ENCODE assay signal across 11 mouse cellular contexts in genomic region chr3:146009859-146010645, GRCm38 (mm10). TPM values are rescaled to one million over a fixed set of nuclear protein-coding genes. Genes with fewer than 3 reads are reported as not detected.
DNase-seq lines count a peak whose midpoint lies in the region; ATAC-seq and TF ChIP-seq lines count a peak whose summit lies in the region.
"Had no signal": no experiment of that assay in that cellular context is flagged by ENCODE, and none has a peak within 500 bp of the region (broad histone marks: within the 10 kb centered on the region; RNA-seq: fewer than 3 reads in every experiment).

No protein-coding gene starts in this region.

- H3K36me3 ChIP-seq in embryonic facial prominence, embryonic 15.5 days = peaks cover 27% of the 10 kb centered on the region
- no peaks in the 10 kb centered on the region for H3K36me3 ChIP-seq in midbrain, embryonic 15.5 days (replicated peaks)

- WGBS in embryonic facial prominence, embryonic 15.5 days = 26% methylated on average over 20 of the region's 20 CpGs
- 74% methylated on average over 19 of the region's 20 CpGs for WGBS in midbrain, embryonic 15.5 days

- ATAC-seq in embryonic facial prominence, embryonic 15.5 days (ENCODE audit: insufficient number of reproducible peaks, low FRiP score, low TSS enrichment, low read depth) = peak; percentile 82
- no peak for ATAC-seq in midbrain, embryonic 15.5 days (replicated peaks)
- ATAC-seq: midbrain, embryonic 13.5 days had no signal

- H3K27ac ChIP-seq in gastrocnemius, adult 2 months = peak overlapping the region; percentile 57
- peak overlapping the region; percentile 61 for H3K27ac ChIP-seq in embryonic facial prominence, embryonic 15.5 days (replicated peaks)
- H3K27ac ChIP-seq in midbrain, embryonic 15.5 days = no peak overlapping the region
- H3K27ac ChIP-seq: midbrain, embryonic 13.5 days had no signal

- H3K9me3 ChIP-seq in embryonic facial prominence, embryonic 15.5 days (replicated peaks) = no peaks in the 10 kb centered on the region
- no peaks in the 10 kb centered on the region for H3K9me3 ChIP-seq in midbrain, embryonic 15.5 days
- H3K9me3 ChIP-seq: midbrain, embryonic 13.5 days had no signal

- intact Hi-C loops in gastrocnemius, adult 2 months (cut with DNase I) = no loop called here
- intact Hi-C loops in left cerebral cortex, postnatal 4 days (cut with DNase I) = no loop called here

- no peak overlapping the region for H3K9ac ChIP-seq in embryonic facial prominence, embryonic 15.5 days
- no peak overlapping the region for H3K9ac ChIP-seq in midbrain, embryonic 15.5 days
- H3K9ac ChIP-seq: midbrain, embryonic 13.5 days had no signal

- H3K4me3 ChIP-seq in gastrocnemius, adult 2 months = peak overlapping the region; percentile 63
- 0 out of 2 replicates have a peak overlapping the region, but pooled peaks have one; percentile 0 for H3K4me3 ChIP-seq in embryonic facial prominence, embryonic 15.5 days (replicated peaks)
- H3K4me3 ChIP-seq in midbrain, embryonic 15.5 days = no peak overlapping the region
- H3K4me3 ChIP-seq: midbrain, embryonic 13.5 days had no signal

- no peak for TF ChIP-seq CTCF in gastrocnemius, adult 2 months (IDR thresholded peaks at IDR 0.05)

- no peaks in the 10 kb centered on the region for H3K27me3 ChIP-seq in embryonic facial prominence, embryonic 15.5 days
- no peaks in the 10 kb centered on the region for H3K27me3 ChIP-seq in midbrain, embryonic 15.5 days (replicated peaks)
- H3K27me3 ChIP-seq: midbrain, embryonic 13.5 days had no signal

- peak; percentile 71 for DNase-seq in gastrocnemius, adult 2 months
- DNase-seq in gastrocnemius, postnatal 10 days = no peak
- peak; percentile 41 for DNase-seq in ES-CJ7 (ENCODE audit: low read depth, low spot score)
- DNase-seq in kidney, postnatal 10 days = peak; percentile 62
- DNase-seq in ovary, postnatal 10 days (ENCODE audit: low spot score) = no peak
- DNase-seq in left cerebral cortex, postnatal 4 days = no peak
- DNase-seq: cerebellum, adult 11 months; right cerebral cortex, postnatal 25 days had no signal

- peak overlapping the region; percentile 11; the same call in 1 of the 2 replicates for H3K4me2 ChIP-seq in embryonic facial prominence, embryonic 15.5 days (replicated peaks)
- H3K4me2 ChIP-seq in midbrain, embryonic 15.5 days = no peak overlapping the region
- H3K4me2 ChIP-seq: midbrain, embryonic 13.5 days had no signal

- H3K4me1 ChIP-seq in embryonic facial prominence, embryonic 15.5 days = peaks cover 6% of the 10 kb centered on the region; the same call in 1 of the 2 replicates
- no peaks in the 10 kb centered on the region for H3K4me1 ChIP-seq in midbrain, embryonic 15.5 days

RNA-seq across cellular contexts. Expression of gene Syde2, which starts 22.4 kb away (rescaled TPM):
- 1 to 10 TPM in 1 of 2 experiments, under 1 TPM in 1; 0.97 to 1.1 TPM for total RNA-seq in gastrocnemius, adult 2 months (2021)
- total RNA-seq in gastrocnemius, postnatal 10 days (2021) = 1 to 10 TPM; 2.5 to 2.6 TPM
- 1.6 and 1.7 TPM in 2 replicates for polyA plus RNA-seq in embryonic facial prominence, embryonic 15.5 days (2015; fragmentation: Nextera tagmentation; extraction: Ambion mirVana)
- 0.34 and 0.74 TPM in 2 replicates for polyA plus RNA-seq in midbrain, embryonic 15.5 days (2015; fragmentation: Nextera tagmentation; extraction: Ambion mirVana)
- 1 to 10 TPM; 4.4 to 5.3 TPM for total RNA-seq in left cerebral cortex, postnatal 4 days (2021)

Comparison
In these comparisons a context has a peak if more than half of its experiments do, and no peak if none do; other contexts are left out.
1. DNase-seq: peak in gastrocnemius, adult 2 months (single experiment), ES-CJ7 (single experiment) and kidney, postnatal 10 days (single experiment); none in gastrocnemius, postnatal 10 days (single experiment), ovary, postnatal 10 days (single experiment) and left cerebral cortex, postnatal 4 days (single experiment).